Mouse (Mus musculus) kidney, embryonic 15.5 days (tissue): ENCODE measurements around the gene Maml1. TPM values are rescaled to one million over a fixed set of nuclear protein-coding genes. Genes with fewer than 3 reads are reported as not detected.

Experiments used
- ATAC-seq: fragments of 200-750 bp; cut with Nextera tagmentation; replicated peaks from 2 replicates; pipeline ENCODE4 v1.8.0; 2017; ENCODE audit warnings: moderate TSS enrichment; ENCODE audit not compliant: low FRiP score
- H3K27ac ChIP-seq: fragments of 300-500 bp; sonication (generic); 2 replicates; pipeline ENCODE4 v1.5.1; 2015; ENCODE audit warnings: mild to moderate bottlenecking, inconsistent platforms
- H3K27me3 ChIP-seq: fragments of 300-500 bp; sonication (generic); 2 replicates; pipeline ENCODE4 v1.6.1; 2015; ENCODE audit warnings: inconsistent platforms
- H3K36me3 ChIP-seq: fragments of 300-500 bp; sonication (generic); 2 replicates; pipeline ENCODE4 v1.6.1; 2015; ENCODE audit warnings: inconsistent platforms
- H3K4me1 ChIP-seq: fragments of 300-500 bp; sonication (generic); 2 replicates; pipeline ENCODE4 v1.6.1; 2015; ENCODE audit warnings: inconsistent platforms
- H3K4me2 ChIP-seq: fragments of 300-500 bp; sonication (generic); 2 replicates; pipeline ENCODE4 v1.6.1; 2015; ENCODE audit warnings: moderate library complexity, mild to moderate bottlenecking, inconsistent platforms
- H3K4me3 ChIP-seq: fragments of 300-500 bp; sonication (generic); replicated peaks from 2 replicates; pipeline ENCODE4 v1.5.1; 2015; ENCODE audit warnings: mild to moderate bottlenecking, inconsistent platforms
- H3K9ac ChIP-seq: fragments of 300-500 bp; sonication (generic); 2 replicates; pipeline ENCODE4 v1.6.1; 2015; ENCODE audit warnings: mild to moderate bottlenecking, inconsistent platforms
- H3K9me3 ChIP-seq: fragments of 300-500 bp; sonication (generic); replicated peaks from 2 replicates; pipeline ENCODE4 v1.6.1; 2016; ENCODE audit warnings: inconsistent platforms
- WGBS: fragments of 180-500 bp; shearing (Covaris S2); methylation state at CpG from one replicate; pipeline ENCODE4 v1.1.7; 2015; ENCODE audit warnings: mixed read lengths; 5-methylcytosine and 5-hydroxymethylcytosine counted together
- polyA plus RNA-seq: library from polyadenylated mRNA; unstranded; fragments of >200 nt; fragmentation: Nextera tagmentation; extraction: Ambion mirVana; gene quantifications from 2 replicates; pipeline ENCODE4 v1.2.1, GENCODE M21; 2015

Maml1 gene
- polyA plus RNA-seq, 1 experiment from 2014 or later: 5.8 TPM

DNA sequence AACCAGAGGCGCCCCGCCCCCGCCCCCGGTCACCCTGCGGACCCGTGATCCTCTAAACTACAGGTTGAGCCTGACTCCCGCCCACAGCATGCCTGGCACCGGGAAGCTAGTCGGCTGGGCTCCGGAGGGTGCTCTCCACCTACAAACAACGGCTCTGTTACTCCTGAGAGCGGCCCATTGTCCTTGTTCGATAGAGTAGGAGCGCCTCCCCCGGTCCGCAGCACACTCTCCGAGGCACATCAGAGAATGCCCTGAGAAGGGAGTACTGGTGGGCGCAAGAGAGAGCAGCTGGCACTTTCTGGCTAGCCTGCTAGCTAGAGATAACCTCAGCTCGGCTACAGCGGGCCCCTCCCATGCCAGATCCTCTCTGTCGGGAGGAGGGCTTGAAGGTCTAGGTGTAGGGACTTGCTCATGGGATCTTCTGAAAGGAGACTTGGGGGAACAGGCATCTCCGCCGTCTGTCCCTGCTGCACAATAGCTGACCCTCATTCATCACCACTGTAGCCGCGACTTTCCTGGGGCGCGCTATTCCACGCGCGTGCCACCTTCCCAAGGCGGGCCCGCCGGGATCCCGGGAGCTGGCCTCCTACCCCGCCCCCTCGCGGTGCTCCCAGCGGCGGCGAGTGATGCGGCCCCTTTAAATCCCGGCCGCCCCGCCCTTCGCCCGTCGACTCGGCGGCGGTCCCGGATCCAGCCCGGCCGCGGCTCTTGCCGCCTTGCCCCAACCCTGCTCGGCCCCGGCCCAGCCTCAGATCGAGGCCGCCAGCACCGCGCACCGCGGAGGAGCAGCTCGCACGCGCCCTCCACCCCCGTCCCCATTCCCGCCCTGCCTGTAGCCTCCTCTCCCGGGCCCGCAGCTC is 67.2 kb downstream of the Maml1 start:
- Histone ChIP-seq H3K4me1 (peaks cover 53% of the 10 kb centered on the region), H3K27me3 (no peaks in the 10 kb centered on the region), H3K36me3 (no peaks in the 10 kb centered on the region), H3K9ac (peak overlapping the region; percentile 93), H3K9me3 (no peaks in the 10 kb centered on the region), H3K4me2 (peak overlapping the region; percentile 91), H3K4me3 (peak overlapping the region; percentile 91), H3K27ac (peak overlapping the region; percentile 92)
- ATAC-seq: peak; percentile 87
- under 1% methylated on average over 70 of the region's 70 CpGs for WGBS

- peak overlapping the region; percentile 93 for H3K9ac ChIP-seq
- no peaks in the 10 kb centered on the region for H3K36me3 ChIP-seq
- H3K9me3 ChIP-seq: no peaks in the 10 kb centered on the region
- H3K4me2 ChIP-seq: peak overlapping the region; percentile 91
- WGBS: 4% methylated on average over 17 of the region's 17 CpGs
- peak overlapping the region; percentile 92 for H3K27ac ChIP-seq
- no peaks in the 10 kb centered on the region for H3K27me3 ChIP-seq
- no peak; the same call in 1 of the 2 replicates for ATAC-seq
- peaks cover 47% of the 10 kb centered on the region for H3K4me1 ChIP-seq
- peak overlapping the region; percentile 91 for H3K4me3 ChIP-seq
Observed at GRCm38 (mm10) chr11:50223783-50224662, 68.1 kb downstream of the Maml1 start.

DNA sequence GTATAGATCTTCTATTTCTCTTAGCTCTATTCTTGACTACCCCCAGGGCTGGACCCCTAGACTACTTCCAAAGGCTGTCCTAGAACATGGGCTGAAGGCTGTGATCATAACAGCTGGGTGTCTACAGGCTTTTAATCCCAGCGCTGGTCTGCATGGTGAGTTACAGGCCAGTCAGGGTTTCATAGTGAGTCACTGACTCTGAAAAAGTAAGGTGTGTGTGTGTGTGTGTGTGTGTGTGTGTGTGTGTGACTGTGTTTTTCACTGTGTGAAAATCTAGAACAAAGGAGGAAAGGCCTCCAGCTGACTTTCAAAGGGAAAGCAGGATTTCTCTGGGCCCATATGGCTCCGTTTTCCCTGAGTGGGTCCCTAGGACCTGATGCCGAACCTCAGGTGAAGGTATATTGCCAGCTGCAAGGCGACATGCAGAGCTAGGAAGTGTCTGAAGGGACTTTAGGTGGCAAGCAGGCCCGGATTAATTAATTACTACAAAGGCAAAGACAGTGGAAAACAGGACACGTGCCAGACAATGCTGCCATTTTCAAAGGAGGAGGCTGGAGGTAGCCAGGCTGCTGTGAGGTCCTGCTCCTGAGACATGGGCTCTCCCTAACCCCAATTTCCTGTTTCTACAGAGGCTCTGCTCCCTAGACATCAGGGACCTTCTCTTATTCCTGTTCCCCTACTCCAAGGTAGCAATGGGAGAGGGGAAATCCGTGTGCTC is 69.4 kb downstream of the Maml1 start:
- no peak for ATAC-seq
- Histone ChIP-seq H3K9ac (0 out of 2 replicates have a peak overlapping the region, but pooled peaks have one; percentile 4), H3K4me1 (peaks cover 40% of the 10 kb centered on the region), H3K4me2 (peak overlapping the region; percentile 91; the same call in 1 of the 2 replicates), H3K27me3 (no peaks in the 10 kb centered on the region), H3K4me3 (no peak overlapping the region), H3K9me3 (no peaks in the 10 kb centered on the region), H3K36me3 (no peaks in the 10 kb centered on the region), H3K27ac (no peak overlapping the region)
- WGBS: 62% methylated on average over 7 of the region's 7 CpGs

DNA sequence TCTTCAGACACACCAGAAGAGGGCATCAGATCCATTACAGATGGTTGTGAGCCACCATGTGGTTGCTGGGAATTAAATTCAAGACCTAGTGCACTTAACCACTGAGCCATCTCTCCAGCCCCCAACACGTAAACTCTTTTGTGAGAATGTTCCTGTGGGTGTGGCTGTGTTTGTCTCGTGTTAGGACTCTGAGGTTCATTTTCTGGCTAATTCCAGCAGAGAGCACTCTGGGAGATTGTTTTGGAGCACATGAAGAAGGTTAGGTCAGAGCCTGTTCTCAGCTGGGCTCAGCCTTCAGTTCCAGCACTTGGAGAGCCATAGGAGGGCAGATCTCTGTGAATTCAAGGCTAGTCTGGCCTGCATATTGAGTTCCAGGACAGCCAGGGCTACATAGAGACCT is 72.3 kb downstream of the Maml1 start:
- Histone ChIP-seq H3K27ac (no peak overlapping the region), H3K27me3 (no peaks in the 10 kb centered on the region), H3K4me2 (no peak overlapping the region), H3K36me3 (no peaks in the 10 kb centered on the region), H3K4me3 (no peak overlapping the region), H3K4me1 (peaks cover 45% of the 10 kb centered on the region), H3K9me3 (no peaks in the 10 kb centered on the region), H3K9ac (no peak overlapping the region)
- ATAC-seq: no peak
- WGBS: 50% methylated on average over 2 of the region's 2 CpGs

DNA sequence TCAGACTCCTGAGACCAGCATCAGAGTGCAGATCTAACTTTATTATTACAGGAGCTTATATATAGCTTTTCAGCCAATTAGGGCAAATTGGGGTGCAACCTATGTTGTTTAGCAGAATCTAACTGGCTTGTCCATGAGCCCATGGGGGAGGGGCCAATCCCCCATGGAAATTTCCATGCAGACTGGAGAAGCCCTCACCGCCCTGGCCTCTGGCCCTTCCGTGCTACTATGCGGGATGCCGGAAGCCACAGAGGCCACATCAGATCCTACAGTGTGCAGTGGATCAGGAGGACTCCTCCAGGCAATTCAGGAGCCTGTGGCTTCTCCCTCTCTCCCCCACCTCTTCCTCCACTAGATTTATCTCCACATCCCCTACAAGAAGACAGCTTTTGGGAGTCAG is 74.3 kb downstream of the Maml1 start:
- H3K9me3 ChIP-seq: no peaks in the 10 kb centered on the region
- WGBS: 58% methylated on average over 4 of the region's 4 CpGs
- H3K4me1 ChIP-seq: peaks cover 39% of the 10 kb centered on the region
- H3K4me3 ChIP-seq: no peak overlapping the region
- H3K27ac ChIP-seq: no peak overlapping the region
- no peaks in the 10 kb centered on the region for H3K36me3 ChIP-seq
- no peak for ATAC-seq
- H3K9ac ChIP-seq: no peak overlapping the region
- no peaks in the 10 kb centered on the region for H3K27me3 ChIP-seq
- no peak overlapping the region for H3K4me2 ChIP-seq

- peaks cover 45% of the 10 kb centered on the region for H3K4me1 ChIP-seq
Observed at GRCm38 (mm10) chr11:50216724-50217366, 75.3 kb downstream of the Maml1 start.

GRCm38 (mm10) chr11:50215633-50216032 is 76.5 kb downstream of the Maml1 start:
- Histone ChIP-seq H3K36me3 (no peaks in the 10 kb centered on the region), H3K27me3 (no peaks in the 10 kb centered on the region), H3K4me2 (peak overlapping the region; percentile 35), H3K27ac (no peak overlapping the region), H3K4me1 (peaks cover 52% of the 10 kb centered on the region), H3K9ac (no peak overlapping the region), H3K4me3 (no peak overlapping the region), H3K9me3 (no peaks in the 10 kb centered on the region)
- WGBS: 26% methylated on average over 9 of the region's 9 CpGs
- ATAC-seq: no peak

More at GRCm38 (mm10) chr11:50216724-50217366, 75.3 kb downstream of the Maml1 start:
- Histone ChIP-seq H3K9ac (no peak overlapping the region), H3K9me3 (no peaks in the 10 kb centered on the region), H3K36me3 (no peaks in the 10 kb centered on the region), H3K4me2 (no peak overlapping the region), H3K27me3 (no peaks in the 10 kb centered on the region), H3K27ac (no peak overlapping the region), H3K4me3 (no peak overlapping the region)
- no peak for ATAC-seq
- 81% methylated on average over 4 of the region's 4 CpGs for WGBS

GRCm38 (mm10) chr11:50214631-50215030 is 77.5 kb downstream of the Maml1 start:
- Histone ChIP-seq H3K9me3 (no peaks in the 10 kb centered on the region), H3K27me3 (no peaks in the 10 kb centered on the region), H3K4me3 (no peak overlapping the region), H3K4me1 (peaks cover 54% of the 10 kb centered on the region), H3K9ac (no peak overlapping the region), H3K4me2 (no peak overlapping the region), H3K27ac (no peak overlapping the region), H3K36me3 (no peaks in the 10 kb centered on the region)
- ATAC-seq: no peak
- 95% methylated on average over 6 of the region's 6 CpGs for WGBS

GRCm38 (mm10) chr11:50212848-50213758 is 79.0 kb downstream of the Maml1 start:
- H3K27ac ChIP-seq: peak overlapping the region; percentile 55

DNA sequence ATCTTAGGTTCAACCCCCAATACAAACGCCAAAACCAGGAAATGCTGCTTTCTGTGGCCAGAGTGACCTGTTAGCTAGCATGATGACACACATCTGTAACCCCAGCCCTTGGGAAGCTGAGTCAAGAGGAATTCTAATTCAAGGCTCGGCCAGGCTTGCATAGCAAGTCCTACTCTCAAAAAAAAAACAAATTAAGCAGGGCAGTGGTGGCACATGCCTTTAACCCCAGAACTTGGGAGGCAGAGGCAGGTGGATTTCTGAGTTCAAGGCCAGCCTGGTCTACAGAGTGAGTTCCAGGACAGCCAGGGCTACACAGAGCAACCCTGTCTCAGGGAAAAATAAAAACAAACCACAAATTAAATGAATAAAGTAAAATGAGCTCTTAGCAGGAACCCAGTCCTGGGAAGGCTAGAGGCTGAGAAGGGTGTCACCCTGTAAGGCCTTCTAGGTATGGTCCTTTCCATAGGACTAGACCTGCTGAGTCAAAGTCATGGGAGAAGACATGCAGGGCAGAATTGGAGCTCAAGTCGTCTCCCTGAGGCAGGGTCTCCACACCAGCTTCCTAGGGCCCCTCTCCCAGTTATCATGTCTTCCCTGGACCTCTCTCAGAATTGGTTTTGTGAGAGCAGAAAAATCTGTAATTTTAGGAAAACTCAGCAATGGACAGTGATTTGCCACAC is 79.9 kb downstream of the Maml1 start:
- Histone ChIP-seq H3K4me3 (no peak overlapping the region), H3K4me1 (peaks cover 55% of the 10 kb centered on the region), H3K27ac (0 out of 2 replicates have a peak overlapping the region, but pooled peaks have one; percentile 55), H3K27me3 (no peaks in the 10 kb centered on the region), H3K4me2 (no peak overlapping the region), H3K36me3 (peaks cover 8% of the 10 kb centered on the region), H3K9ac (no peak overlapping the region), H3K9me3 (no peaks in the 10 kb centered on the region)
- 58% methylated on average over 3 of the region's 3 CpGs for WGBS
- ATAC-seq: no peak

More at GRCm38 (mm10) chr11:50212848-50213758, 79.0 kb downstream of the Maml1 start:
- Histone ChIP-seq H3K9me3 (no peaks in the 10 kb centered on the region), H3K4me2 (0 out of 2 replicates have a peak overlapping the region, but pooled peaks have one; percentile 1), H3K4me3 (no peak overlapping the region), H3K27me3 (no peaks in the 10 kb centered on the region), H3K36me3 (no peaks in the 10 kb centered on the region; the same call in 1 of the 2 replicates), H3K9ac (no peak overlapping the region), H3K4me1 (peaks cover 62% of the 10 kb centered on the region)
- WGBS: 46% methylated on average over 11 of the region's 11 CpGs
- ATAC-seq: 0 out of 2 replicates have a peak, but pooled peaks have one; percentile 1
